Mouse (Mus musculus): ENCODE data around the gene Homer2.

Homer2 gene

DNA sequence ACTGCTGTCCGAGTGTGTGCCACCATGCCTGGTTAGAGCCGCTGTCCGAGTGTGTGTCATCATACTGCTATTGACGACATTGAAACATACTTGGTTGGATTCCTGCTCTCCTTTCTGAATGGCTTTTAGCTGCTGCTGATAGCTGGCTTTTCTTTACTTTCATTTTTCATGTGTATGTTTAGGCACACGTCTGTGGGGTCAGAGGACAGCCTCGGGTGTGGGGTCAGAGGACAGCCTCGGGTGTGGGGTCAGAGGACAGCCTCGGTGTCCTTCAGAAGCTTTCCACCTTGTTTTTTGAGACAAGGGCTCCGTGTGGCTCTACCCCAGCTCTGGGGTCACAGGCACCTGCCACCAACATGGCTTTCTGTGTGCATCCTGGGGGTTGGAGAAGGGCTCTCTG lies 114.6 kb downstream of the Homer2 start:
- DNase-seq (ENCODE audit: low spot score in 2 of 2) = no peak

DNA sequence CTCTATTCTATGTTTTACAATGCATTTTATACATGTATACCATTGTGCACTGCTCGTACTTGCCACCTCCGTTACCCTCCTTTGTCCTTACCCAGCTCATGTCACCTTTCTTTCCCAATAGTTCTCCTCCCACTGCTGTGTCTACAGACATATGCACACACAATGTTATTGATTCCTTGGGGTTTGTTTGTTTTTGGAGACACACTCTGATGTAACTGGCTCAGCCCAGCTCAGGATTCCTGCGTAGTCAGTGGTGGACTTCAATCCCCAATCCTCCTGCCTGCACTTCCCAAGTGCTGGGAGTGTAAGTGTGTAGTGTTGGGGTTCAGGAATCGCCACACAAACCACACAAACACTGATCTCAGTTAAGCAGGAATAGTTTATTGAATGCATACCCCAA lies 120.1 kb downstream of the Homer2 start:
- DNase-seq (ENCODE audit: low spot score in 2 of 2) = no peak

DNA sequence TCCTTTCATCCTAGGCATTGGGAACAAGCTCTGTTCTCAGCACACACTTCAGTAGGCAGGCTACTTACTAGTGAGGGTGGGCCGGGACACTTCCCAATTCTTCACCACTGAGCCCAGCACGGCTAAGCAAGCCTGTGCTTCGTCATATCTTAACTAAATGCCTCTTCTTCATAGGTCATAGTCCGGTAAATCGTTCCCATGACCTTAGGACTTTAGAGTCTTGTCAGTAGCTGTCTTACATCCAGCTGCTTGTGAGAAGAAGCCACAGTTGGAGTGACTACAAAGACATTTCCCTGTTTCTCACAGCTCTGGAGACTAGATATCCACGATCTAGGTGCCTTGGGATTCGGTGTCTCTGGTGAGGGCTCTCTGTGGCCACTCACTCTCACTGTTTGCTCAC lies 122.0 kb downstream of the Homer2 start:
- DNase-seq (ENCODE audit: low spot score in 2 of 2) = no peak

DNA sequence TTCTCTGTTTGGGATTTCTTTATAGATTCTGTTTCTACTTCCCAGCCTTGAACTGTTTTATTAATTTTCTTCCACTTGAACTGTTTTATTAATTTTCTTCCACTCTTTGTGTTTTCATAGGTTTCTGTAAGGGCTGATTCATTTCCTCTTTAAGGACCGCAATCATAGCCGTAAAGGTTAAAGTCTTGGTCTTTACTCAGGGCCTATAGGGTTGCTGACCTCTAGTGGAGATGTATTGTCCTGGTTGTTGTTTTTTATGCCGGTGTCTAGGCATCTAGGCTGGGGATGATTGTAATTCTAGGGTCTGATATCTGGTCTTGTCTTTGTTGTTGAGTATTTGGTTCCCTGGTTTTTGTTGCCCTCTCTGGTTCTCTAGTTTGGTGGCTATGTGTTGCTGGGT lies 123.8 kb downstream of the Homer2 start:
- DNase-seq (ENCODE audit: low spot score in 2 of 2) = no peak

DNA sequence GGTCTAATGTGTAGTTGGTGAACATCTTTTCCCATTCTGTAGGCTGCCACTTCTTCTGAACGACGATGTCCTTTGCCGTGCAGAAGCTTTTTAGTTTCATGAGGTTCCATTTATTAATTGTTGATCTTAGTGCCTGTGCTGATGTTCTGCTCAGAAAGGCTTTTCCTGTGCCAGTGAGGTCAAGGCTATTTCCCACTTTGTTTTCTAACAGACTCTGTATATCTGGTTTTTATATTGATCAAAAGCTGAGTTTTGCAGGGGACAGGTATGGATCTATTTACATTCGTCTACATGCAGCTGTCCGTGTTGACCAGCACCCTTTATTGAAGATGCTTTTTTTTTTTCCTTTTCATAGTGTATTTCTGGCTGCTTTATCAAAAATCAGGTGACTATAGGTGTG lies 128.0 kb downstream of the Homer2 start:
- no peak for DNase-seq (ENCODE audit: low spot score in 2 of 2)

DNA sequence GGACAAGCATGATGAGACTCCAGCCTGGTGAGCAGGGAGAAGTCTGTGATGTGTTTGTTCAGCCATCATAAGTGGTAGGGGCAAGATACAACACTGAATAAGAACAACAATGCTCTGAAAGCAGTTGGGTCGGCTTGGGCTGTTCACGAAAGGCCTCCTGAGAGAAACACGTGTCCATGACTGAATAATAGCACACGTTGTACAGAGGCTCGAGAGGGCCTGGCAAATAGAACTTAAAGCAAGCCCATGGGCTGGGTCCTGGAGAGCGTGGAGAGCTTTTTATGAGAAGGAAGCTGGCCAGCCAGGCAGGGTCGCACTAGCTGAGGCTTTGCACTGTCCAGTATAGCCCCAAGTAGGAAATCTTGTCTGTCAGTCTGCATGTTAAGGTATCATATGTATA lies 128.9 kb downstream of the Homer2 start:
- DNase-seq (ENCODE audit: low spot score in 2 of 2) = no peak

DNA sequence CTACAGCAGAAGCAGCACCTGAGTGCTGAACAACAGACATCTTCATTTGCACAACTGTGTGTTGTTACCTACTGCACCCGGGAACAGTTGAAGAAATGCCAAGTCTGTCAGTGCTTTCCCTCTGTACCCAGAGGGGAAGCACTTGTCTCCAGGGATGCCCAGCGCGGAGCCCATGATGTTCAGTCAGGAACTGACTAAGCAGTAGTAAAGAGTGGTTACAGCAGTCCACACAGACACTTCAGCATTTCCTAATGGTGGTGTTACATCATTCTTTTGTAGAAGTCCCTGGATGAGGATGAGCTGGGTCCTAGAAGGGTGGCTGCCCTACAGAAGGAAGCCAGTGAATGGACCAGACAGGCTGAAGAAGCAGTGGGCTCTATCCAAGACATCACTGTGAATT lies 129.5 kb downstream of the Homer2 start:
- no peak for DNase-seq (ENCODE audit: low spot score in 2 of 2)

DNA sequence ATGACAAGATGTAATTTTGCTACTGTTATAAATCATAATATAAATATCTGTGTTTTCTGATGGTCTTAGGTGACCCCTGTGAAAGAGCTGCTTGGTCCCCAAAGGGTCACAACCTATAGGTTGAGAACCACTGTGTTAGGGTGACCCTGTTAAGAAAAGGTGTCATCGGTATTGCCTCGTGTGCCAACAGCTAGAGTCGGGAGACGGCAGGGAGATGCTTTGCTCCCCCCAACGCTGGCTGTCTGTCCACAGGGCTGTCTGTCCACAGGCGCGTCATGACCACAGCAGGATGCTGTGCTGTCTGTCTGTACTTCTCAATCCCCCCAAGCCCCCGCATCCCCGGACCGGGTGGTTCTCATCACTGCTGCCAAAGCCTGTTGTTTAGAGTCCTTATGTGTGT lies 131.7 kb downstream of the Homer2 start:
- no peak for DNase-seq (ENCODE audit: low spot score in 2 of 2)

DNA sequence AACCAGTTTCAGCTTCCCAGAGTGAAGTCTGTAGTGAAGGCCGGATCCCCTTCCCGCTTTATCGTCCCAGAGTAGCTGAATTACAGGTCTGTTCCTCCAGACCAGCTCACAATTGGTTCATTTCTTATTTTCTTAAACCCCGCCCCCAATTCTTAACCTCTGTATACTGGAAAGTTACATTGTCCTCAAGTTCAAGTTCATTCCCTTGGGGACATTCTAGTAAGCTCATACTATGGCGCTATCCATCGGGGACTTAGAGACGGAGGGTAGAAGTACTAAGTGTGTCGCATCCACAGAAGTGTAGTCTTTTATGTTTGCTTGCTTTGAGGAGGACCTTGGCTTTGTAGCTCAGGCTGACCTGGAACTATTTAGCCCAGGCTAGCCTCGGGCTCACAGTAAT lies 133.5 kb downstream of the Homer2 start:
- DNase-seq (ENCODE audit: low spot score in 2 of 2) = no peak

DNA sequence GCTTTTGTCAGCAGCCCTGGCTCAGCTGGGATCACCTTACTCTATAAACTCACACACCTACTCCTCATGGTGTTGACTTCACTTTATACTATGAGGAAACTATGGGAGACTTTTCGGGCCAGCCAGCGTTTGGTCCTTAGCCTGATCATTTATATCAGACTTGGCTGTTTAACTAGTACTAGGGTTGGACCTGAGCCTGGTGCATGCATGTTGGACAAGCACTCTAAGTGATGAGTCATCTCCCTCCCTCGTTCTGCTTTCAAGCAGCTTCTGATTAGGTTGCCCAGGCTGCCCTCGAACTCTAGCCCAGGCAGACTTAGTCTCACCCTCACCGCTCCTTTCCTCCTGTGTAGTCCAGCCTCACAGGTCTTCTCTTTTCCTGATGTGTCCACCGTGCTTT lies 133.9 kb downstream of the Homer2 start:
- peak in 1 of 2 experiments; percentile 28 for DNase-seq (ENCODE audit: low spot score in 2 of 2)

DNA sequence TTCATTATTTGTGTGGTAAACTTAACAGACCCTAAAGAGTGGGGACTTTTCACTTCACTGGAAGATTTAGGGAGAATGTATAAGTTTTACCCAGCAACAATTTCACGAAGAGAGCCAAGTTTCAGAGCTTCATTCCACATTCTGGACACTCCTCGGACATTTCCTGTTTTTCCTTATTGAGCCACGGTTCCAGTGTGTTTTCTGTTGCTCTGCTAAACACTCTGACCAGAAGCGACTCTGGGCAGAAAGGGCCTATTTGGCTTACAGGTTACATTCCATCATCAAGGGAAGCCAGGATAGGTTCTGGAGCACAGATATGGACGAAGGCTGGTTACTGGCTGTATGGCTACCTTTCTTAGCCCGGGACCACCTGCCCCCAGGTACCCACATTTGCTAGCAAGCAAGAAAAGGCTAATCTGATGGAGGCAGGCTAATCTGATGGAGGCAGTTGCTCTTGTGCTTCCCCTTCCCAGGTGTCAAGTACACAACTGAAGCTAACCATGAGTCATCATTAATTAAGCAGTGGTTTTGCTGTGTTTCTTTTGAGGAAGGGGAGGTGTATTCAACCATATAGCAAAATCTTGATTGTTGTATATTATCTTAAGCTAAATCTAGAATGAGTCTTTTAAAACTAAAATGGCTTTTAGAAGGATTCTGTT lies 134.6 kb downstream of the Homer2 start:
- DNase-seq (ENCODE audit: low spot score in 2 of 2) = no peak

DNA sequence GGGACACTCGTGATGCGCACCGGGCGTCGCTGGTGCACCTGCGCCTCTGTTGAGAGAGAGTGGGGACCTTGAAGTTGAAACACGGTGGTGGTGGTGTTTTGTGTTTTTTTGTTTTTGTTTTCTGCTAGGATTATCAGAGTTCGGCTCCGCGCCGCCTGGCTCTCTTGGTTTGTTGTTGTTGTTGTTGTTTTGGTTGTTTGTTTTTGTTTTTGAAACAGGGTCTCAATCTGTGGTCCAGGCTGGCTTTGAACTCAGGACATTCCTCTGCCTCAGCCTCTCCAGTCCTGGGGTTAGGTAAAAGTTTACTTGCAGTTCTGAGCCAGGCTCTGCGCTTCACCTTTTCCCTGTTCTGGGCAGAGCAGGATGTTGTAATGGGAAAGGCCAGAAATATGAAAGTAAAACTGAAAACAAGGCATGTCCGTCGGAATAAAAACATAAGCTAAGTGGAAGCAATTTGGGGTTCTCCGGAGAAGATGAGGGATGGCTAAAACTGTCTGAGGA lies 135.3 kb downstream of the Homer2 start:
- no peak for DNase-seq (ENCODE audit: low spot score in 2 of 2)

DNA sequence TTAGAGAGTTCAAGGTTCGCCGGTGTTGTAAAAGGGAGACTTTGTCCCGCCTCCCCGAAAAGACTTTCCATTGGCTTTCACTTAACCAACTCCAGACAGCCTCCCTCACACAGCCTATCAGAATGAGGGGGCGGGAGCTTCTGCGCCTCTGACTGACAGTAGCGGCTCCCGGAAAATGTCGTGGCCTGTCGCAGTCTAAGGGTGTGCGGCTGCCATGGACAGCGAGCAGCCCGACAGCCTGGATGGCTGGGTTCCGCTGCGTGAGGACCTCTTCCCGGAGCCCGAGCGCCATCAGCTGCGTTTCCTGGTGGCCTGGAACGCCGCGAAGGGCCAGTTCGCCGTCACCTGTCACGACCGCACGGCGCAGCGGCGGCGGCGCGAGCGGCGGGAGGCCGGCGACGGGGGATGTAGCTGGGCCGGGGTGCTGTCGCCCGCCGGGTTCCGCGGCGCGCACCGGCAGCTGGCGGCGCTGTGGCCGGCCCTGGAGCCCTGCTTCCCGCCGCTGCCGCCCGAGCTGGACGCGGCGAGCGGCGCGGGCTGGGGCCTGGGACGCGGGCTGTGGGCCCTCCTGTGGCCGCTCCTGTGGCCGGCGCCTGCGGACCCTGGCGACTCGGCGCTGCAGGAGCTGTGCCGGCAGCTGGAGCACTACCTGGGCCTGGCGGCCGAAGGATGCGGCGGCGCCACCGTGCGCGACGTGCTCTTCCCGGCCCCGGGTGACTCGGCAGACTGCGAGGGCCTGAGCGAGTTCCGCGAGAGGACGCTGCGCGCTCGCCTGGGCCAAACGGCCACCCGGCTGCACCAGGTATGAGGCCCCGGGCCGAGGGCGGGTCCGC lies 136.0 kb downstream of the Homer2 start, which contains the start of gene Whamm:
Whamm (plus strand) TSS at position 159 of the 833 bp plus-strand sequence.
- DNase-seq (ENCODE audit: low spot score in 2 of 2) = peak; percentile 92 to 94

DNA sequence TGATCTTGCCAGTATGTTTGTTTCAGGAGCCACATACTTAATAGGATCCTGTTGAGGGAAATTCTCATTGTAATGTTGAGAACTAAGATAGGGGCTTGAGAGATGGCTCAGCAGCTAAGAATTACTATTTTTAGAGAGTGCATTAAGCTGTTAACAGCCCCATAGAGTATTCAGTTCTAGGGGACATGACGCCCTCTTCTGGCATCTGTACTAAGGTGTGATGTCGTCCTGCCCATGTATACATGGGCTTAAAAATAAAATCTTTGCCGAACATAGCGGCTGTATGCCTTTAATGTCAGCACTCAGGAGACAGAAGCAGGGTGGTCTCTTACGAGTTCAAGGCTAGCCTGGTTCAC lies 136.6 kb downstream of the Homer2 start:
- no peak for DNase-seq (ENCODE audit: low spot score in 2 of 2)

DNA sequence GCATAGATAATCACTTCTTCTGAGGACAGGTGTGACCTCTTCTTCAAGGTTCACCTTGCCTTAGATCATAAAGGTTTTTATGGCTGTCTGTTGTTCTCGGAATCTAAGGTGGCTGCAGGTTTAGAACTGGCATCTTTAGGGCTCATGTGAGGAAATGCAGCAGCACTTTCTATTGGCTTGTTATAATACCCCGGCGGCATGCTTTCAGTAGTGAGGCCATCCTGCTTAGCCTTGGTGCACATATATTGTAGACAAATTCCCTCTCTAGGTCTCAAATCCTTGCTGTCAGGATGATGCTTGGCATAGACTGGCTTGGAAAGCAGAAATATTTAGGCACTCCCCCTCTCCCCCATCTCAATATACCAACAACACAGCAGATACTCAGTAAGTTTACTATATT lies 137.1 kb downstream of the Homer2 start:
- no peak for DNase-seq (ENCODE audit: low spot score in 2 of 2)

DNA sequence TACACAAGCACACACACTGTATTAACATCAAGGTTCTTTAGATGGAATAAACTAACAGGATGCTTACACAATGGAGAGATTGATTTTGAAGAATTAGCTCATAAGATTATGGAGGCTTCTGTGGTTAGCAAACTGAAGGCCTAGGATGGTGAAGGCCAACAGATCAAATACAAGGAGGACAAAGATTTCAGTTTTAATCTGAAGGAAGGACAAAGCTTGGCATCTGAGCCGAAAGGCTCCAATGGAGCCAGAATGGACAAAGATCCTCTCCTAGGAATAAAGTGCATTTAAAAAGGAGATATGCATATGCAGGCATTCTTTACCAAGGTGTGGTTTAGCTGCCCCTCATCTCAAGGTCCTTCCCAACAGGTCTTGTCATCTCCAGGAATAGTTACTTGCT lies 137.5 kb downstream of the Homer2 start:
- no peak for DNase-seq (ENCODE audit: low spot score in 2 of 2)

DNA sequence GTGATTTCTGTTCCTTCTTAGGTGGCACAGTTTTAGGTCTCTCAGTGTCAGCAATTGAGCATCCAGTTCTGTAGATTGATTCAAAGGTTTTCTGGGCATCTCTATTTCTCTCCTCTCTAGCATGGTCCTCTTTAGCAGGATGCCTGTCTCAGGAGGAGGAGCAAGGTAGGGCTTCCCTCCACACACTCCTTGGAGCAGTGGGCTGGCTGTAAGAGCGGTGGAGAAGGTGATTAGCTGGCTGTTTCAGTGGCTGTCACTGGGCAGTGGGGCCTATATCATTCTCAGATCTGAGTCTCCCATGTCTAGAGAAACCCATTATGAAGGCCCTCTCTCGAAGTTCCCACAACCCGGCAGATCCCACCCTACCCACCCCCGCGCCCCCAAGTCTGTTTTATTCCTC lies 139.9 kb downstream of the Homer2 start:
- DNase-seq (ENCODE audit: low spot score in 2 of 2) = no peak

DNA sequence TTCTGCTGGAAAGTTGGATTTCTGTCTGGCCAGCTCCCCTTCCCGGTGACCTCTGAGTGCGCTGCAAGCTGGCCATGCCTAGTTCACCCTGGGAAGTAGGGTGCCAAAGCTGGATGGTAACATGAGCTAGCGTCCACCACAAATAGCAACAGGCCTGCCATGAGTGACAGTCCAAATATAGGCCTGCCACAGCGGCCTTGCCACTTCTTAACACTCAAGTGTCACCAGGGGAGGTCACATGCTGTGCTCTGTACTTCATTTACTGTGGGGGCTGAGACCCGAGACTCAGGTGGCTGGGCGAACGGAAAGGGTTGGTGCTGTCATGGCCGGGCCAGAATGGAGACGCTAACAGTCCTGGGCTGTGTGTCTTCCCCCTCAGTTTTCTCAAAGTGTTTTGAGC lies 140.4 kb downstream of the Homer2 start, which contains the start of gene Fsd2:
Fsd2 (minus strand) TSS at position 53 of the 400 bp plus-strand sequence.
- DNase-seq (ENCODE audit: low spot score in 2 of 2) = no peak

DNA sequence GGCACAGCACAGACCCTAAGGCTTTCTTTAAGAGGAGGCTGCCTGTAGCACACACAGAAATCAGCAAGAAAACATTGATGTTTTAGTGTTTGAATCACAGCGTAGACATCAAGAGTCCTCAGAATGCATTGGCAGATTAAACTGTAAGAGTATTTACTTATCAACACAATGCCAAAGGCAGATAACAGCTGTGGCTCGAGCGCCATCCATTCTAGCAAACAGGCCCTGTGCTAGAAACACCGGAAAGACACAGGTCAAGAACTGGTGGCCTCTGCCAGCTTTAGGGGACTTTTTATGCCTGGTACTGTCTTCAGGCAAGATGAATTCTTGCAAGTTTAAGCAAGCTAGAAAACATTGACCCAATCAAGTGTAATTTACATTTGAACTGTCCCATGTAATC lies 141.0 kb downstream of the Homer2 start:
- DNase-seq (ENCODE audit: low spot score in 2 of 2) = no peak

DNA sequence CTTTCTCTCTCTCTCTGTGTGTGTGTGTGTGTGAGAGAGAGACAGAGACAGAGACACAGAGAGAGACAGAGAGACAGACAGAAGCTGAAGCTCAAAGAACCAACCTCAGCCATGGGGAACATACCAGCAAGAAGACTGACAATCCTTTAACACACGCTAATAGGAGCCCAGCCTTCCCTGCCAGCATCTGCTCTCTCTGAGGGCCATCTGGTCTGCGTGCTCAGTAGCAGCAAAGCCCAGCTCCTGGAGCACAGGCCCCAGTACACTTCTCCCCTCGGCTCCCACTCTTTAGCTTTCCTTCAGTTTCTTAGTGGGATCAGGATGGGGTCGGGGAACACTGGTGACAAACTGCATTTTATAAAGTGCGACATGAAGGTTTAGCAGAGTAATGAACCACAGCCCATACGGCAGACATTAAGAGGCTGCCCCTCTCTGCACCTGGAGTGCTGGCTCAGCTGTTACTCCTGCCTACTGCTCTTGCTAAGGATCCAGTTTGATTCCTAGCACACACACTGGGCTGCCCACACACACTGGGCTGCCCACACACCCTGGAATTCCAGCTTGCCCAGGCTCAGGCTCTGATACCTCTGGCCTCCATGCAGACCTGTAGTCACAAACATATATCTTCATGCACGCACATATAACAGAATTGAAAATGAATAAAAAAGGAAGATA lies 141.8 kb downstream of the Homer2 start:
- DNase-seq (ENCODE audit: low spot score in 2 of 2) = no peak

DNA sequence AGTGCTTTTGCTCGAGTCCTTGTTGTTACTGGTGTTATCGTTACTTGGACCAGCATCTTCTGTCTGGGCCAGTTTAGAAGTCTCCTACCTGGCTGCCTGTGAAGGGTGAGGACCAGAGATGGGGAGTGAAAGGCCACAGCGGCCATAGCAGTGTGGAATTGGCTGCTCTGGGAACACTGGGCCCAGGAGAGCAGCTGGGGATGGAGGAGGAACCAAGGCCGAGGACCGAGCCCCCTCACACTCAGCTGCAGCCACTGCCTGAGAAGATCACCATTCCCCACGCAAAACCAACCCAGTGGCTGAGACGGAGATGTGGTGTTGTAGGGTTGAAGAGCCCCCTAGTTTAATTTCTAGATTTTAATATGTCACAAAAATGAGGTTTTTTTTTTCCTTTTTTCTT lies 142.6 kb downstream of the Homer2 start:
- DNase-seq (ENCODE audit: low spot score in 2 of 2) = no peak

DNA sequence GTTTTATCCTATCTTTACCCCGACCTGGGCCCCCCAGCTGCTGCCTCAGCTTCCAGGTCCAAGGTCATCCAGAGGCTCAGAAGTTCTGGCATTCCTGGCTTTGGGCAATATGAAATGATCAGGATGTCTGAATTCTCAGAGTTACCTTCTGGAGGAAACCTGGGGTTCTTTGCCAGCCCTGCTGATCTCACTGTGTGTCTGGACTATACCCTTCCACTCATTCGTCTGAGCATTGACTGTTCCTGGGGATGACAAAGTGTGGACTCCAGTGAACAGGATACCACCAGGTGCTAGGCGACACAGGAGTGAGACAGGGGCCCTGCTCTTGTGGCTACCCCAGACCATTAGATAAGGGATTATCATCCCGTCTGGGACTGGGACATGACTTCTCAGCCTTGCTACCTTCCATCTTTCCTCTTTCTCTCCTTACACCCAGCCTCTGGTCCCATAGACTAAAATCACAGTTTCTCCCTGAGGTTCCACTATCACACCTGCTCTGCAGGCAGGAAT lies 143.8 kb downstream of the Homer2 start:
- DNase-seq (ENCODE audit: low spot score in 2 of 2) = no peak

Data from spleen, postnatal 4 days (tissue).